Mouse (Mus musculus) thymus, adult 2 months (tissue): ENCODE measurements around the gene Terf2. TPM values are rescaled to one million over a fixed set of nuclear protein-coding genes. Genes with fewer than 3 reads are reported as not detected.
A peak's percentile ranks its signal among the peaks of the same experiment; 100 is the strongest.

Experiments
- DNase-seq: peaks from one replicate; pipeline ENCODE4 v3.0.0; 2021
- H3K27ac ChIP-seq: fragments of 200-500 bp; 2 replicates; pipeline ENCODE4 v1.5.1; 2012; ENCODE audit warnings: low read length, control low read depth; ENCODE audit not compliant: control insufficient read depth, insufficient read depth
- H3K27me3 ChIP-seq: fragments of 200-500 bp; 2 replicates; pipeline ENCODE4 v1.6.1; 2012; ENCODE audit warnings: mild to moderate bottlenecking, low read length, moderate library complexity, mixed read lengths; ENCODE audit not compliant: control insufficient read depth, insufficient read depth
- H3K36me3 ChIP-seq: fragments of 200-500 bp; 2 replicates; pipeline ENCODE4 v1.6.1; 2012; ENCODE audit warnings: mild to moderate bottlenecking, low read length, moderate library complexity; ENCODE audit not compliant: control insufficient read depth, insufficient read depth
- H3K4me1 ChIP-seq: fragments of 200-500 bp; replicated peaks from 2 replicates; pipeline ENCODE4 v1.6.1; 2012; ENCODE audit warnings: low read length; ENCODE audit not compliant: control insufficient read depth, insufficient read depth
- H3K4me3 ChIP-seq: fragments of 200-500 bp; 2 replicates; pipeline ENCODE4 v1.5.1; 2012; ENCODE audit warnings: mild to moderate bottlenecking, low read length, control low read depth, moderate library complexity; ENCODE audit not compliant: control insufficient read depth, insufficient read depth
- CTCF ChIP-seq: fragments of 200-500 bp; IDR thresholded peaks from 2 replicates; pipeline ENCODE4 v1.5.1; 2012; ENCODE audit warnings: mild to moderate bottlenecking, control low read depth, low read length, moderate library complexity, borderline replicate concordance; ENCODE audit not compliant: control insufficient read depth, poor library complexity, insufficient read depth; ENCODE audit errors: extremely low read depth
- POLR2A ChIP-seq: fragments of 200-500 bp; IDR thresholded peaks from 2 replicates; pipeline ENCODE4 v1.6.1; 2012; ENCODE audit warnings: mild to moderate bottlenecking, low read length, control low read depth, moderate library complexity; ENCODE audit not compliant: control insufficient read depth, poor library complexity, insufficient read depth; ENCODE audit errors: extremely low read depth
- WGBS: fragments of 180-500 bp; shearing (Covaris S2); methylation state at CpG from one replicate; pipeline ENCODE4 v1.1.7; 2018; 5-methylcytosine and 5-hydroxymethylcytosine counted together
- polyA plus RNA-seq: library from polyadenylated mRNA; depleted of rRNA; stranded (reverse); fragments of >200 nt; gene quantifications from 2 replicates; pipeline ENCODE4 v1.2.3, GENCODE M21; 2012; rRNA removed

The Terf2 gene
- polyA plus RNA-seq, 1 experiment: 30.9 TPM

GRCm38 (mm10) chr8:107031577-107032090 lies 64.7 kb downstream of the Terf2 start:
- Histone ChIP-seq H3K4me3 (peak overlapping the region; percentile 89), H3K27me3 (no peaks in the 10 kb centered on the region), H3K4me1 (peaks cover 8% of the 10 kb centered on the region), H3K36me3 (peaks cover 3% of the 10 kb centered on the region; the same call in 1 of the 2 replicates), H3K27ac (no peak overlapping the region)
- no peak for DNase-seq
- under 1% methylated on average over 40 of the region's 40 CpGs for WGBS
- TF ChIP-seq POLR2A (no peak), CTCF (no peak)

GRCm38 (mm10) chr8:107030650-107031576 lies 65.4 kb downstream of the Terf2 start, which contains the start of gene Vps4a:
Gene Vps4a (plus strand): TSS chr8:107031222.
- DNase-seq: peak; percentile 97
- Histone ChIP-seq H3K27me3 (no peaks in the 10 kb centered on the region), H3K4me3 (peak within 1 kb of the TSS; percentile 89), H3K4me1 (peaks cover 8% of the 10 kb centered on the region), H3K36me3 (no peaks in the 10 kb centered on the region), H3K27ac (no peak within 1 kb of the TSS)
- TF ChIP-seq POLR2A: peak; percentile 72
- TF ChIP-seq CTCF: peak; percentile 88
- WGBS: 8% methylated on average over 66 of the region's 66 CpGs

GRCm38 (mm10) chr8:107030058-107030457 lies 66.3 kb downstream of the Terf2 start:
- DNase-seq: no peak
- TF ChIP-seq CTCF (no peak), POLR2A (no peak)
- no peak overlapping the region for H3K27ac ChIP-seq

DNA sequence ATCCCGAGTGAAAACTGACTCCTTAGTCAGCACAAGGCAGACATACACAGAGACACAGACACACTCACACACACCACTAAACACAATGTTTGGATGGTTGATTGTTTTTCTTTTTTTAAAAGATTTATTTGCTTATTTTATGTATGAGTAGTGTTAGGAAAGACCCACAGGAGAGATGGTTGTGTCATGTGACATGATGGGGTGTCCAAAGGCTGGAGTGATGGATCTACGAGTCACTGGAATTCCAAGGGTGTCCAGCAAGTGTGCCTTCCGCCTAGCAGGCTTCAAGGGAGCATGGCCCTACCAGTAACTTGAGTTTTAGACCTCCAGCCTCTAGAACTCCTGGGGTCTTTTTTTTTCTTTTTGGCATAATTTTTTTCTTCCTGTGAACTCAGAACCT lies 67.0 kb downstream of the Terf2 start:
- H3K4me1 ChIP-seq: peaks cover 8% of the 10 kb centered on the region
- 94% methylated on average over 3 of the region's 3 CpGs for WGBS
- H3K27me3 ChIP-seq: no peaks in the 10 kb centered on the region
- no peak for DNase-seq
- no peak overlapping the region for H3K27ac ChIP-seq
- no peak for TF ChIP-seq POLR2A
- no peak for TF ChIP-seq CTCF
- H3K36me3 ChIP-seq: no peaks in the 10 kb centered on the region
- H3K4me3 ChIP-seq: no peak overlapping the region

More at GRCm38 (mm10) chr8:107030058-107030457, 66.3 kb downstream of the Terf2 start:
- Histone ChIP-seq H3K4me1 (peaks cover 8% of the 10 kb centered on the region), H3K36me3 (no peaks in the 10 kb centered on the region), H3K27me3 (no peaks in the 10 kb centered on the region), H3K4me3 (no peak overlapping the region)
- 61% methylated on average over 5 of the region's 5 CpGs for WGBS

GRCm38 (mm10) chr8:107023479-107023878 lies 72.9 kb downstream of the Terf2 start:
- H3K27me3 ChIP-seq: no peaks in the 10 kb centered on the region
- H3K4me3 ChIP-seq: no peak overlapping the region
- H3K27ac ChIP-seq: no peak overlapping the region
- TF ChIP-seq CTCF: no peak
- no peak for TF ChIP-seq POLR2A
- 89% methylated on average over 8 of the region's 8 CpGs for WGBS
- no peak for DNase-seq
- no peaks in the 10 kb centered on the region for H3K36me3 ChIP-seq
- H3K4me1 ChIP-seq: no peaks in the 10 kb centered on the region

Other genes starting within 250 kb of the Terf2 start
- gene Has3, start 226.3 kb downstream of the Terf2 start, polyA plus RNA-seq: 1.4 and 2.0 TPM in 2 replicates
- 35.8 and 36.6 TPM in 2 replicates for gene Utp4, start 202.9 kb downstream of the Terf2 start, polyA plus RNA-seq
- 4.5 and 4.6 TPM in 2 replicates for gene Sntb2, start 160.8 kb downstream of the Terf2 start, polyA plus RNA-seq
- 31.2 and 31.6 TPM in 2 replicates for gene Vps4a, start 65.3 kb downstream of the Terf2 start, polyA plus RNA-seq
- gene Pdf, start 47.9 kb downstream of the Terf2 start, polyA plus RNA-seq: 32.2 and 41.4 TPM in 2 replicates
- gene Cog8, start 39.9 kb downstream of the Terf2 start, polyA plus RNA-seq: 59.7 and 68.6 TPM in 2 replicates
- gene Nip7, start 39.7 kb downstream of the Terf2 start, polyA plus RNA-seq: 34.1 and 38.4 TPM in 2 replicates
- 0.20 TPM in 2 replicates for gene Tmed6, start 30.9 kb downstream of the Terf2 start, polyA plus RNA-seq
- gene Cyb5b, start 54.1 kb upstream of the Terf2 start, polyA plus RNA-seq: 62.1 and 65.6 TPM in 2 replicates
- 36.0 and 40.3 TPM in 2 replicates for gene Nfat5, start 196.9 kb upstream of the Terf2 start, polyA plus RNA-seq